Mouse (Mus musculus): ENCODE measurements around the gene Pgm2l1. TPM values are rescaled to one million over a fixed set of nuclear protein-coding genes. Genes with fewer than 3 reads are reported as not detected.

Gene Pgm2l1
- polyA plus RNA-seq, 1 experiment: 43.5 TPM

DNA sequence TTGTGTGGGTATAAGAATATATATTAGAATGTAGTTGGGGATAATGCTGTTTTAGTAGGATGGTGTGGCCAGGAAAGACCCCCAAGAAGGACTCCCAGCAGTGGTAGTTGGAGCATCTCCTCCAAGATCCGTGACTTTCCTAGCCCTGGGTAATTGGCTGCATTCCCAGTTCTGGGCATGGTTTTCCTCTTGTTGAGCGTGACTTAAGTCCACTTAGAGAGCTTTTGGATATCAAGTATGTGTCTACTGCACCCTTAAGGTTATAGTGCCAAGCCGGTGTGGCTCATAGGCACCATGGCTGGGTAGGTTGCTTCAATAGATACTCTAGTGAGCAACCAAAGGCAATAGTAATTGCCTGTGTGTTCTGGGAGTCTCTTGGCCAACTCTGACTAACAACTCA lies 96.5 kb downstream of the Pgm2l1 start:
- DNase-seq (ENCODE audit: low read depth): no peak
- TF ChIP-seq CTCF (IDR thresholded peaks at IDR 0.05; ENCODE audit: borderline replicate concordance, extremely low read depth, insufficient read depth, insufficient read length) (no peak), POLR2A (IDR thresholded peaks at IDR 0.05; ENCODE audit: borderline replicate concordance, extremely low read depth, insufficient read depth, insufficient read length, poor library complexity, severe bottlenecking) (no peak)

DNA sequence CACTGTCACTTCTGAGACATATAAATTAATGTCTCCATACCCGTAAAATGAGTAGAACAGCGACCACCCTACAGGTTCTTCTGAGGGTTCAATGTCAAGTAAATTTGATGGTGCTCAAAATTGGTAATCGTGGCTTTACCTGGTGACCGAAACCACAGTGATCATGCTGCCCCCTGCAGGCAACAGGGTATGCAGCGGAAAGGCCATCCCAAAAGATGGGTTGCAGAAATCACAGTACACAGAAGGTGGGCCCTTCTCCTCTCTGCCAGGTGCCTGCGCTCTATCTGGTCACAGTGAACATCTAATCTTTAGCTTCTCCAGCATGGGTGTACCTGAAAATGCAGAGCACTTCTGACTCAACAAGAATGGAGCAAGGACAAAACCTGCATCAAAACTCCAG lies 98.3 kb downstream of the Pgm2l1 start:
- peak; percentile 53 for DNase-seq (ENCODE audit: low read depth)

DNA sequence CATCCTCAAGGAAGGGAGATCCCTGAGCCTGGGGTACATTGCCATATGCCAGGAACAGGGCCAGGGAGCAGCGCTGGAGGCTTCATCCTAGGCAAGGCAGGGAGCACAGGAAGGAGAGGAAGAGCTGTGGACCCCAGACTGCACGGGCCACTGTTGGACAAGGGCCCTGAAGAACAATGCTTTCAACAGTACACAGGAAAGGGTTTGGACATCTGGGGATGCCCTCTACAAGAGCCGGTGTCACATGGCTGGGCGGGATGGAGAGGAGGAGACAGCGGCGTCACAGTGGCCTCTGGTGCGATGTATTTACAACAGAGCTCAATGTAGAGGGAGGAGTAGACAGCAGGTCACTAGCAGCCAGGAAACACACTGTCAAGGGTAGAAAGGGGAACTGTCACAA lies 100.3 kb downstream of the Pgm2l1 start:
- no peak for TF ChIP-seq CTCF (IDR thresholded peaks at IDR 0.05; ENCODE audit: borderline replicate concordance, extremely low read depth, insufficient read depth, insufficient read length)
- TF ChIP-seq POLR2A (IDR thresholded peaks at IDR 0.05; ENCODE audit: borderline replicate concordance, extremely low read depth, insufficient read depth, insufficient read length, poor library complexity, severe bottlenecking): no peak
- DNase-seq (ENCODE audit: low read depth): no peak

More for the DNA sequence above, 98.3 kb downstream of the Pgm2l1 start:
- TF ChIP-seq POLR2A (IDR thresholded peaks at IDR 0.05; ENCODE audit: borderline replicate concordance, extremely low read depth, insufficient read depth, insufficient read length, poor library complexity, severe bottlenecking) (no peak), CTCF (IDR thresholded peaks at IDR 0.05; ENCODE audit: borderline replicate concordance, extremely low read depth, insufficient read depth, insufficient read length) (peak; percentile 86)

Other genes with a start within 250 kb of the Pgm2l1 start
- gene Rnf169, start 246.9 kb upstream of the Pgm2l1 start, polyA plus RNA-seq (2012; rRNA removed): 6.8 and 10.1 TPM in 2 replicates
- 0.13 and 0.21 TPM in 2 replicates for gene Chrdl2, start 221.2 kb upstream of the Pgm2l1 start, polyA plus RNA-seq (2012; rRNA removed)
- gene Pold3, start 105.8 kb upstream of the Pgm2l1 start, polyA plus RNA-seq (2012; rRNA removed): 42.1 and 44.6 TPM in 2 replicates
- 10.6 and 14.0 TPM in 2 replicates for gene Lipt2, start 68.1 kb upstream of the Pgm2l1 start, polyA plus RNA-seq (2012; rRNA removed)
- 1.5 and 1.9 TPM in 2 replicates for gene Kcne3, start 50.9 kb upstream of the Pgm2l1 start, polyA plus RNA-seq (2012; rRNA removed)
- gene P4ha3, start 58.1 kb downstream of the Pgm2l1 start, polyA plus RNA-seq (2012; rRNA removed): 7.8 and 22.0 TPM in 2 replicates
- 38.3 and 40.3 TPM in 2 replicates for gene C2cd3, start 144.8 kb downstream of the Pgm2l1 start, polyA plus RNA-seq (2012; rRNA removed)
- 184 and 224 TPM in 2 replicates for gene Ppme1, start 144.9 kb downstream of the Pgm2l1 start, polyA plus RNA-seq (2012; rRNA removed)
- gene Ucp3, start 245.6 kb downstream of the Pgm2l1 start, polyA plus RNA-seq (2012; rRNA removed): 0.03 TPM in 1 of 2 replicates, not detected in the other